Mouse (Mus musculus) spleen, adult 2 months (tissue): ENCODE data around the gene Klk9. TPM values are rescaled to one million over a fixed set of nuclear protein-coding genes. Genes with fewer than 3 reads are reported as not detected.

ENCODE experiments used
- DNase-seq, 2 experiments: peaks; one replicate each; pipeline versions ENCODE4 v3.0.0 to v3.0.0-alpha.2; 2012 to 2021; ENCODE audit warnings: low spot score in 2 of 2, low read depth in 1 of 2
- H3K27ac ChIP-seq: fragments of 200-500 bp; 2 replicates; pipeline ENCODE4 v1.5.1; 2012; ENCODE audit warnings: low read length, inconsistent platforms; ENCODE audit not compliant: insufficient read depth
- H3K27me3 ChIP-seq: fragments of 200-500 bp; 2 replicates; pipeline ENCODE4 v1.6.1; 2012; ENCODE audit warnings: mild to moderate bottlenecking, moderate library complexity, low read length, inconsistent platforms; ENCODE audit not compliant: control insufficient read depth, insufficient read depth
- H3K36me3 ChIP-seq: fragments of 200-500 bp; 2 replicates; pipeline ENCODE4 v1.6.1; 2012; ENCODE audit warnings: mild to moderate bottlenecking, low read length, inconsistent platforms; ENCODE audit not compliant: control insufficient read depth, insufficient read depth
- H3K4me1 ChIP-seq: fragments of 200-500 bp; 2 replicates; pipeline ENCODE4 v1.6.1; 2011; ENCODE audit warnings: inconsistent platforms; ENCODE audit not compliant: control insufficient read depth, insufficient read depth, insufficient read length
- H3K4me3 ChIP-seq: fragments of 200-500 bp; 2 replicates; pipeline ENCODE4 v1.5.1; 2011; ENCODE audit warnings: mild to moderate bottlenecking, inconsistent platforms; ENCODE audit not compliant: insufficient read depth, insufficient read length; ENCODE audit errors: extremely low read depth
- CTCF ChIP-seq: fragments of 200-500 bp; IDR thresholded peaks from 2 replicates; pipeline ENCODE4 v1.5.1; 2011; ENCODE audit warnings: mild to moderate bottlenecking, inconsistent platforms; ENCODE audit not compliant: insufficient read depth, insufficient read length, insufficient replicate concordance; ENCODE audit errors: extremely low read depth
- POLR2A ChIP-seq: fragments of 200-500 bp; IDR thresholded peaks from 2 replicates; pipeline ENCODE4 v1.6.1; 2011; ENCODE audit warnings: low read depth, low read length, inconsistent platforms
- WGBS: fragments of 180-500 bp; shearing (Covaris S2); methylation state at CpG from one replicate; pipeline ENCODE4 v1.1.7; 2018; 5-methylcytosine and 5-hydroxymethylcytosine counted together
- polyA plus RNA-seq: library from polyadenylated mRNA; depleted of rRNA; stranded (reverse); fragments of >200 nt; gene quantifications from 2 replicates; pipeline ENCODE4 v1.2.3, GENCODE M21; 2012

The Klk9 gene
- polyA plus RNA-seq, 1 experiment, result not detected

GRCm38 (mm10) chr7:43771916-43772315 is 19.8 kb upstream of the Klk9 start:
- Histone ChIP-seq H3K4me1 (no peaks in the 10 kb centered on the region), H3K27me3 (no peaks in the 10 kb centered on the region), H3K27ac (no peak overlapping the region), H3K4me3 (no peak overlapping the region), H3K36me3 (no peaks in the 10 kb centered on the region)
- DNase-seq, result no peak
- 87% methylated on average over 6 of the region's 6 CpGs for WGBS
- TF ChIP-seq POLR2A (no peak), CTCF (no peak)

- Histone ChIP-seq H3K27me3 (no peaks in the 10 kb centered on the region), H3K4me1 (no peaks in the 10 kb centered on the region), H3K27ac (no peak overlapping the region), H3K36me3 (no peaks in the 10 kb centered on the region), H3K4me3 (no peak overlapping the region)
- no peak for DNase-seq
- TF ChIP-seq POLR2A (no peak), CTCF (no peak)
- WGBS, result 83% methylated on average over 3 of the region's 3 CpGs
Measured at GRCm38 (mm10) chr7:43772901-43773300, 18.8 kb upstream of the Klk9 start.

- Histone ChIP-seq H3K27me3 (no peaks in the 10 kb centered on the region), H3K27ac (no peak within 1 kb of the TSS), H3K36me3 (no peaks in the 10 kb centered on the region), H3K4me3 (no peak within 1 kb of the TSS), H3K4me1 (no peaks in the 10 kb centered on the region)
- no peak for TF ChIP-seq CTCF
- no peak for TF ChIP-seq POLR2A
- 92% methylated on average over 5 of the region's 5 CpGs for WGBS
- DNase-seq, result no peak
Measured at GRCm38 (mm10) chr7:43774364-43774763, 17.3 kb upstream of the Klk9 start, which contains the start of gene Klk11. Klk11 (plus strand) TSS chr7:43774604.

- Histone ChIP-seq H3K36me3 (no peaks in the 10 kb centered on the region), H3K27me3 (no peaks in the 10 kb centered on the region), H3K27ac (no peak overlapping the region), H3K4me1 (no peaks in the 10 kb centered on the region), H3K4me3 (no peak overlapping the region)
- no peak for TF ChIP-seq CTCF
- no peak for DNase-seq
- 74% methylated on average over 6 of the region's 6 CpGs for WGBS
Measured at GRCm38 (mm10) chr7:43774802-43775201, 16.9 kb upstream of the Klk9 start.

- no peak overlapping the region for H3K27ac ChIP-seq
- TF ChIP-seq CTCF, result no peak
- TF ChIP-seq POLR2A, result no peak
- DNase-seq, result no peak
- no peaks in the 10 kb centered on the region for H3K36me3 ChIP-seq
- H3K4me3 ChIP-seq, result no peak overlapping the region
- H3K4me1 ChIP-seq, result no peaks in the 10 kb centered on the region
- no peaks in the 10 kb centered on the region for H3K27me3 ChIP-seq
- WGBS, result 82% methylated on average over 7 of the region's 7 CpGs
Measured at GRCm38 (mm10) chr7:43775311-43776057, 16.2 kb upstream of the Klk9 start.

GRCm38 (mm10) chr7:43776506-43776905 is 15.2 kb upstream of the Klk9 start:
- TF ChIP-seq POLR2A, result no peak
- no peak for TF ChIP-seq CTCF
- H3K27ac ChIP-seq, result no peak overlapping the region
- no peak overlapping the region for H3K4me3 ChIP-seq
- no peak for DNase-seq
- H3K4me1 ChIP-seq, result no peaks in the 10 kb centered on the region
- 86% methylated on average over 5 of the region's 5 CpGs for WGBS
- H3K36me3 ChIP-seq, result no peaks in the 10 kb centered on the region
- H3K27me3 ChIP-seq, result no peaks in the 10 kb centered on the region

- 85% methylated on average over 12 of the region's 12 CpGs for WGBS
- Histone ChIP-seq H3K4me1 (no peaks in the 10 kb centered on the region; the same call in 1 of the 2 replicates), H3K4me3 (no peak overlapping the region), H3K27me3 (no peaks in the 10 kb centered on the region), H3K36me3 (no peaks in the 10 kb centered on the region), H3K27ac (no peak overlapping the region)
- TF ChIP-seq CTCF (no peak), POLR2A (no peak)
- DNase-seq, result no peak
Measured at GRCm38 (mm10) chr7:43777423-43777822, 14.3 kb upstream of the Klk9 start.
